8 mouse cellular contexts compared by ENCODE assay signal in genomic region chr2:167958843-167959242, GRCm38 (mm10). TPM values are rescaled to one million over a fixed set of nuclear protein-coding genes. Genes with fewer than 3 reads are reported as not detected.
DNase-seq lines count a peak whose midpoint lies in the region; ATAC-seq and TF ChIP-seq lines count a peak whose summit lies in the region.
"Had no signal": no experiment of that assay in that cellular context is flagged by ENCODE, and none has a peak within 500 bp of the region (broad histone marks: within the 10 kb centered on the region; RNA-seq: fewer than 3 reads in every experiment).

No protein-coding gene starts in this region.

- ATAC-seq in hindbrain, embryonic 16.5 days = no peak

- peak; percentile 57 for DNase-seq in CH12.LX (ENCODE audit: extremely low read depth)
- peak; percentile 93 for DNase-seq in adrenal gland, adult 8-10 months
- DNase-seq in fibroblast of lung, adult 2 months (ENCODE audit: low read depth) = peak; percentile 91
- peak; percentile 96 for DNase-seq in liver, adult 2 months (ENCODE audit: extremely low read depth, low read depth, low spot score)
- DNase-seq in ovary, postnatal 14 days (ENCODE audit: low spot score) = peak; percentile 65
- DNase-seq in T-cell, adult 2 months (ENCODE audit: low spot score) = no peak

- peak; percentile 92 for TF ChIP-seq EP300 in CH12.LX (IDR thresholded peaks at IDR 0.05; ENCODE audit: low read length)

- no peak for TF ChIP-seq POLR2A in CH12.LX (IDR thresholded peaks at IDR 0.05; ENCODE audit: low read depth, low read length)
- TF ChIP-seq POLR2A in liver, adult 2 months (IDR thresholded peaks at IDR 0.05; ENCODE audit: extremely low read depth, insufficient read depth, low read length) = no peak

- no peaks in the 10 kb centered on the region for H3K9me3 ChIP-seq in CH12.LX (replicated peaks; ENCODE audit: low read length)
- H3K9me3 ChIP-seq in hindbrain, embryonic 16.5 days (ENCODE audit: control insufficient read depth, low read length) = no peaks in the 10 kb centered on the region

- H3K4me1 ChIP-seq in CH12.LX (ENCODE audit: control insufficient read depth in 1 of 2, insufficient read depth in 2 of 2) = peaks cover 62 to 93% of the 10 kb centered on the region in 2 experiments
- H3K4me1 ChIP-seq in hindbrain, embryonic 16.5 days (ENCODE audit: control insufficient read depth, insufficient read depth, low read depth, low read length) = peaks cover 21% of the 10 kb centered on the region
- H3K4me1 ChIP-seq in liver, adult 2 months (ENCODE audit: control insufficient read depth, insufficient read depth, low read length) = peaks cover 28% of the 10 kb centered on the region

- TF ChIP-seq CTCF in CH12.LX (conservative IDR thresholded peaks at IDR 0.05 in 1 of 2, IDR thresholded peaks at IDR 0.05 in 1 of 2; ENCODE audit: low read depth in 2 of 2, low read length in 2 of 2) = no peak
- TF ChIP-seq CTCF in liver, adult 2 months (IDR thresholded peaks at IDR 0.05; ENCODE audit: low read depth, low read length) = no peak

- peaks cover 86% of the 10 kb centered on the region for H3K79me2 ChIP-seq in CH12.LX (replicated peaks; ENCODE audit: control insufficient read depth, extremely low read depth, insufficient read depth, poor library complexity, severe bottlenecking)
- peaks cover 18% of the 10 kb centered on the region for H3K79me2 ChIP-seq in liver, adult 2 months (ENCODE audit: control insufficient read depth, insufficient read depth, low read length)

- H3K36me3 ChIP-seq in CH12.LX (replicated peaks in 1 of 2; ENCODE audit: control insufficient read depth in 1 of 2, insufficient read depth in 1 of 2, low read length in 1 of 2) = peaks cover 11 to 49% of the 10 kb centered on the region in 2 experiments
- peaks cover under 1% of the 10 kb centered on the region for H3K36me3 ChIP-seq in hindbrain, embryonic 16.5 days (ENCODE audit: control insufficient read depth, insufficient read depth, low read length)
- no peaks in the 10 kb centered on the region for H3K36me3 ChIP-seq in liver, adult 2 months (ENCODE audit: control insufficient read depth, insufficient read depth, low read length)

- in situ Hi-C loops in CH12.LX (cut with MboI; ENCODE audit: low pct_ligation_motif_present, low pct_unique_long_range_greater_than_20kb, low sequenced_read_pairs) = no loop called here

- no peaks in the 10 kb centered on the region for H3K27me3 ChIP-seq in CH12.LX (replicated peaks)
- no peaks in the 10 kb centered on the region for H3K27me3 ChIP-seq in hindbrain, embryonic 16.5 days (replicated peaks; ENCODE audit: control insufficient read depth, insufficient read depth, low read length)
- H3K27me3 ChIP-seq in liver, adult 2 months (ENCODE audit: control insufficient read depth, insufficient read depth, low read length) = no peaks in the 10 kb centered on the region

- 53% methylated on average over 4 of the region's 4 CpGs for WGBS in hindbrain, embryonic 16.5 days
- under 1% methylated on average over 4 of the region's 4 CpGs for WGBS in liver, adult 2 months

- no peak for TF ChIP-seq RAD21 in CH12.LX (IDR thresholded peaks at IDR 0.05; ENCODE audit: low read depth, low read length)

- peak overlapping the region; percentile 28; the same call in 1 of the 2 replicates for H3K9ac ChIP-seq in CH12.LX (ENCODE audit: insufficient read depth, low read depth)
- no peak overlapping the region for H3K9ac ChIP-seq in hindbrain, embryonic 16.5 days (ENCODE audit: low read depth, low read length)
- H3K9ac ChIP-seq in liver, adult 2 months (ENCODE audit: low read depth, low read length) = no peak overlapping the region

- dilution Hi-C loops in CH12.LX (cut with MboI; ENCODE audit: extremely low pct_ligation_motif_present, extremely low pct_unique_long_range_greater_than_20kb, low sequenced_read_pairs) = no loop called here

- H3K4me2 ChIP-seq in CH12.LX (ENCODE audit: insufficient read depth, low read depth, poor library complexity, severe bottlenecking) = peak overlapping the region; percentile 97
- H3K4me2 ChIP-seq in hindbrain, embryonic 16.5 days (ENCODE audit: low read length) = no peak overlapping the region

- H3K27ac ChIP-seq in CH12.LX (ENCODE audit: insufficient read depth, low read depth) = peak overlapping the region; percentile 99
- H3K27ac ChIP-seq in hindbrain, embryonic 16.5 days (ENCODE audit: low read depth, low read length) = peak overlapping the region; percentile 54
- peak overlapping the region; percentile 87 for H3K27ac ChIP-seq in liver, adult 2 months (replicated peaks; ENCODE audit: insufficient read depth, low read depth, low read length)

- peak overlapping the region in 1 of 3 experiments; percentile 50 for H3K4me3 ChIP-seq in CH12.LX (replicated peaks in 1 of 3; ENCODE audit: low read depth in 2 of 3, low read length in 2 of 3, poor library complexity in 1 of 3)
- no peak overlapping the region for H3K4me3 ChIP-seq in hindbrain, embryonic 16.5 days (ENCODE audit: low read length)
- no peak overlapping the region for H3K4me3 ChIP-seq in liver, adult 2 months (ENCODE audit: insufficient read depth, low read depth, low read length)
- H3K4me3 ChIP-seq: erythroblast, embryonic 14.5 days had no signal

TF ChIP-seq in CH12.LX, 34 proteins besides CTCF, POLR2A, EP300 and RAD21 (continues in another document):
- TF ChIP-seq MYC (IDR thresholded peaks at IDR 0.05; ENCODE audit: low read depth, low read length) (no peak), KAT2A (IDR thresholded peaks at IDR 0.05; ENCODE audit: insufficient replicate concordance, low read length) (no peak), HCFC1 (IDR thresholded peaks at IDR 0.05; ENCODE audit: low read depth, low read length) (no peak; the same call in 1 of the 2 replicates), ZC3H11A (IDR thresholded peaks at IDR 0.05; ENCODE audit: low read depth, low read length) (no peak), MAX (IDR thresholded peaks at IDR 0.05; ENCODE audit: low read length) (peak; percentile 56), CHD1 (IDR thresholded peaks at IDR 0.05; ENCODE audit: low read depth, low read length) (no peak), ZMIZ1 (IDR thresholded peaks at IDR 0.05; ENCODE audit: low read depth, low read length) (no peak), USF2 (conservative IDR thresholded peaks at IDR 0.05; ENCODE audit: low read depth, low read length) (no peak), MAZ (IDR thresholded peaks at IDR 0.05; ENCODE audit: low read depth, low read length) (no peak), BHLHE40 (IDR thresholded peaks at IDR 0.05; ENCODE audit: low read depth, low read length) (peak; percentile 45; the same call in 1 of the 2 replicates), USF1 (IDR thresholded peaks at IDR 0.05; ENCODE audit: low read depth, low read length) (no peak), ZNF384 (IDR thresholded peaks at IDR 0.05; ENCODE audit: low read depth, low read length) (peak; percentile 86), MAFK (IDR thresholded peaks at IDR 0.05; ENCODE audit: insufficient replicate concordance, low read length) (peak; percentile 85), POLR2AphosphoS2 (IDR thresholded peaks at IDR 0.05; ENCODE audit: low read depth, low read length) (no peak), IRF4 (IDR thresholded peaks at IDR 0.05; ENCODE audit: low read depth, low read length) (peak; percentile 94), TCF12 (IDR thresholded peaks at IDR 0.05; ENCODE audit: low read depth, low read length) (peak; percentile 58), NRF1 (IDR thresholded peaks at IDR 0.05; ENCODE audit: low read depth, low read length) (no peak), ELF1 (IDR thresholded peaks at IDR 0.05; ENCODE audit: low read depth, low read length) (peak; percentile 54; the same call in 1 of the 2 replicates), E2F4 (IDR thresholded peaks at IDR 0.05; ENCODE audit: insufficient replicate concordance, low read depth, low read length) (no peak), JUN (IDR thresholded peaks at IDR 0.05; ENCODE audit: insufficient read depth, low read depth, low read length) (no peak; the same call in 1 of the 2 replicates), ZKSCAN1 (IDR thresholded peaks at IDR 0.05; ENCODE audit: borderline replicate concordance, low read depth, low read length) (no peak), RCOR1 (conservative IDR thresholded peaks at IDR 0.05; ENCODE audit: low read depth, low read length) (peak; percentile 56; the same call in 1 of the 2 replicates), UBTF (IDR thresholded peaks at IDR 0.05; ENCODE audit: low read depth, low read length) (no peak; the same call in 1 of the 2 replicates), ETS1 (conservative IDR thresholded peaks at IDR 0.05; ENCODE audit: low read depth, low read length) (peak; percentile 72), NELFE (IDR thresholded peaks at IDR 0.05; ENCODE audit: low read depth, low read length) (no peak), SIN3A (IDR thresholded peaks at IDR 0.05; ENCODE audit: low read length) (no peak), JUND (conservative IDR thresholded peaks at IDR 0.05; ENCODE audit: low read depth, low read length) (peak; percentile 35; the same call in 1 of the 2 replicates), TBP (conservative IDR thresholded peaks at IDR 0.05; ENCODE audit: low read depth, low read length) (no peak), CHD2 (IDR thresholded peaks at IDR 0.05; ENCODE audit: low read length) (peak; percentile 54; the same call in 1 of the 2 replicates), GABPA (IDR thresholded peaks at IDR 0.05; ENCODE audit: insufficient replicate concordance, low read depth, low read length) (no peak), PAX5 (IDR thresholded peaks at IDR 0.05; ENCODE audit: low read length) (no peak), MEF2A (IDR thresholded peaks at IDR 0.05; ENCODE audit: borderline replicate concordance, low read depth, low read length) (peak; percentile 82)

RNA-seq across cellular contexts. Expression of gene Ptpn1, which starts 27.0 kb away (rescaled TPM):
- total RNA-seq in CH12.LX (2012; rRNA removed) = 77.6 and 90.0 TPM in 2 replicates
- 69.8 and 78.5 TPM in 2 replicates for total RNA-seq in CH12.LX (2014; rRNA removed)
- 131 and 139 TPM in 2 replicates for polyA plus RNA-seq in CH12.LX (2012; ENCODE audit: insufficient read length, low read depth)
- total RNA-seq in adrenal gland, adult 8-10 months (2022) = 10 to 100 TPM; 56.1 to 70.3 (median 60.7) TPM
- 64.8 and 69.2 TPM in 2 replicates for polyA plus RNA-seq in hindbrain, embryonic 16.5 days (2015; fragmentation: Nextera tagmentation; extraction: Ambion mirVana)
- total RNA-seq in liver, adult 2 months (2014; rRNA removed) = 6.5 and 7.9 TPM in 2 replicates
- 17.3 and 20.2 TPM in 2 replicates for polyA plus RNA-seq in liver, adult 2 months (2012; rRNA removed)

RNA-seq across cellular contexts. Expression of gene Ripor3, which starts 51.6 kb away (rescaled TPM):
- total RNA-seq in CH12.LX (2012; rRNA removed) (0.17 TPM in 1 of 2 replicates, not detected in the other), CH12.LX (2014; rRNA removed) (not detected in 2 replicates)
- polyA plus RNA-seq in CH12.LX (2012; ENCODE audit: insufficient read length, low read depth) = not detected in 2 replicates
- total RNA-seq in adrenal gland, adult 8-10 months (2022) = 1 to 10 TPM; 1.5 to 4.4 (median 3.3) TPM
- polyA plus RNA-seq in hindbrain, embryonic 16.5 days (2015; fragmentation: Nextera tagmentation; extraction: Ambion mirVana) = 0.19 and 0.70 TPM in 2 replicates
- 0.92 and 0.94 TPM in 2 replicates for total RNA-seq in liver, adult 2 months (2014; rRNA removed)
- 1.4 and 1.9 TPM in 2 replicates for polyA plus RNA-seq in liver, adult 2 months (2012; rRNA removed)
